Mouse (Mus musculus) limb, embryonic 13.5 days (tissue): ENCODE measurements around the gene Parp3. TPM values are rescaled to one million over a fixed set of nuclear protein-coding genes. Genes with fewer than 3 reads are reported as not detected.

Experiments used
- ATAC-seq: fragments of 200-750 bp; cut with Nextera tagmentation; 2 replicates; pipeline ENCODE4 v1.8.0; 2017; ENCODE audit warnings: low read depth, moderate number of reproducible peaks, moderate TSS enrichment; ENCODE audit not compliant: low FRiP score
- H3K27ac ChIP-seq: fragments of 300-500 bp; sonication (generic); 2 replicates; pipeline ENCODE4 v1.5.1; 2015; ENCODE audit warnings: inconsistent platforms, mild to moderate bottlenecking, moderate library complexity
- H3K27me3 ChIP-seq: fragments of 300-500 bp; sonication (generic); 2 replicates; pipeline ENCODE4 v1.6.1; 2015; ENCODE audit warnings: mild to moderate bottlenecking, inconsistent platforms
- H3K36me3 ChIP-seq: fragments of 300-500 bp; sonication (generic); 2 replicates; pipeline ENCODE4 v1.6.1; 2015; ENCODE audit warnings: inconsistent platforms, mild to moderate bottlenecking, moderate library complexity
- H3K4me1 ChIP-seq: fragments of 300-500 bp; sonication (generic); 2 replicates; pipeline ENCODE4 v1.6.1; 2015; ENCODE audit warnings: inconsistent platforms
- H3K4me2 ChIP-seq: fragments of 300-500 bp; sonication (generic); replicated peaks from 2 replicates; pipeline ENCODE4 v1.6.1; 2015; ENCODE audit warnings: inconsistent platforms, mild to moderate bottlenecking, moderate library complexity
- H3K4me3 ChIP-seq: fragments of 300-500 bp; sonication (generic); 2 replicates; pipeline ENCODE4 v1.5.1; 2015; ENCODE audit warnings: moderate library complexity, mild to moderate bottlenecking, inconsistent platforms
- H3K9ac ChIP-seq: fragments of 300-500 bp; sonication (generic); 2 replicates; pipeline ENCODE4 v1.6.1; 2015; ENCODE audit warnings: mild to moderate bottlenecking, inconsistent platforms
- H3K9me3 ChIP-seq: fragments of 300-500 bp; sonication (generic); 2 replicates; pipeline ENCODE4 v1.6.1; 2016; ENCODE audit warnings: inconsistent platforms
- WGBS: fragments of 180-500 bp; shearing (Covaris S2); methylation state at CpG from one replicate; pipeline ENCODE4 v1.1.7; 2015; 5-methylcytosine and 5-hydroxymethylcytosine counted together
- polyA plus RNA-seq: library from polyadenylated mRNA; unstranded; fragments of >200 nt; fragmentation: Nextera tagmentation; extraction: Ambion mirVana; gene quantifications from 2 replicates; pipeline ENCODE4 v1.2.1, GENCODE M21; 2015

Parp3 gene
- polyA plus RNA-seq, 1 experiment from 2014 or later: 3.7 TPM

- no peak overlapping the region for H3K4me3 ChIP-seq
- peaks cover 39% of the 10 kb centered on the region for H3K4me1 ChIP-seq
- H3K27ac ChIP-seq: no peak overlapping the region
- no peaks in the 10 kb centered on the region for H3K36me3 ChIP-seq
- H3K9ac ChIP-seq: no peak overlapping the region
- no peaks in the 10 kb centered on the region for H3K27me3 ChIP-seq
- 65% methylated on average over 2 of the region's 5 CpGs for WGBS
- ATAC-seq: no peak
- no peaks in the 10 kb centered on the region for H3K9me3 ChIP-seq
- no peak overlapping the region for H3K4me2 ChIP-seq
Observed at GRCm38 (mm10) chr9:106473753-106474105, 3.0 kb downstream of the Parp3 start.

- no peak overlapping the region for H3K9ac ChIP-seq
- no peaks in the 10 kb centered on the region for H3K27me3 ChIP-seq
- no peak overlapping the region for H3K4me3 ChIP-seq
- H3K36me3 ChIP-seq: no peaks in the 10 kb centered on the region
- 87% methylated on average over 16 of the region's 16 CpGs for WGBS
- H3K4me2 ChIP-seq: no peak overlapping the region
- no peak for ATAC-seq
- no peak overlapping the region for H3K27ac ChIP-seq
- H3K4me1 ChIP-seq: peaks cover 37% of the 10 kb centered on the region
- H3K9me3 ChIP-seq: no peaks in the 10 kb centered on the region
Observed at GRCm38 (mm10) chr9:106473081-106473752, 3.5 kb downstream of the Parp3 start.

GRCm38 (mm10) chr9:106472321-106472720, 4.4 kb downstream of the Parp3 start:
- 71% methylated on average over 4 of the region's 4 CpGs for WGBS
- H3K27ac ChIP-seq: no peak overlapping the region
- H3K27me3 ChIP-seq: no peaks in the 10 kb centered on the region
- no peak overlapping the region for H3K4me2 ChIP-seq
- H3K4me3 ChIP-seq: no peak overlapping the region
- peaks cover 31% of the 10 kb centered on the region for H3K4me1 ChIP-seq
- 0 out of 2 replicates have a peak overlapping the region, but pooled peaks have one; percentile 25 for H3K9ac ChIP-seq
- H3K9me3 ChIP-seq: no peaks in the 10 kb centered on the region
- H3K36me3 ChIP-seq: no peaks in the 10 kb centered on the region
- no peak for ATAC-seq

GRCm38 (mm10) chr9:106471892-106472291, 4.9 kb downstream of the Parp3 start:
- Histone ChIP-seq H3K4me3 (no peak overlapping the region), H3K4me2 (peak overlapping the region; percentile 25), H3K36me3 (no peaks in the 10 kb centered on the region), H3K9me3 (no peaks in the 10 kb centered on the region), H3K9ac (no peak overlapping the region; the same call in 1 of the 2 replicates), H3K27ac (no peak overlapping the region), H3K27me3 (no peaks in the 10 kb centered on the region), H3K4me1 (peaks cover 31% of the 10 kb centered on the region)
- no peak for ATAC-seq
- WGBS: 8% methylated on average over 5 of the region's 5 CpGs

GRCm38 (mm10) chr9:106470991-106471750, 5.6 kb downstream of the Parp3 start:
- Histone ChIP-seq H3K4me3 (no peak overlapping the region), H3K27me3 (no peaks in the 10 kb centered on the region), H3K36me3 (no peaks in the 10 kb centered on the region), H3K4me2 (peak overlapping the region; percentile 25), H3K27ac (no peak overlapping the region), H3K9ac (no peak overlapping the region; the same call in 1 of the 2 replicates), H3K4me1 (peaks cover 25% of the 10 kb centered on the region), H3K9me3 (no peaks in the 10 kb centered on the region)
- WGBS: 64% methylated on average over 14 of the region's 14 CpGs
- ATAC-seq: no peak

GRCm38 (mm10) chr9:106469776-106470175, 7.0 kb downstream of the Parp3 start:
- Histone ChIP-seq H3K4me2 (no peak overlapping the region), H3K27ac (no peak overlapping the region), H3K36me3 (no peaks in the 10 kb centered on the region), H3K4me3 (no peak overlapping the region), H3K4me1 (peaks cover 21% of the 10 kb centered on the region), H3K27me3 (peaks cover 5% of the 10 kb centered on the region; the same call in 1 of the 2 replicates), H3K9me3 (no peaks in the 10 kb centered on the region), H3K9ac (no peak overlapping the region)
- WGBS: 62% methylated on average over 9 of the region's 9 CpGs
- no peak for ATAC-seq

GRCm38 (mm10) chr9:106469317-106469716, 7.4 kb downstream of the Parp3 start:
- H3K4me2 ChIP-seq: no peak overlapping the region
- no peak for ATAC-seq

GRCm38 (mm10) chr9:106467746-106468145, 9.0 kb downstream of the Parp3 start:
- H3K27ac ChIP-seq: no peak overlapping the region
- H3K4me1 ChIP-seq: peaks cover 19% of the 10 kb centered on the region
- peaks cover 14% of the 10 kb centered on the region for H3K36me3 ChIP-seq
- 90% methylated on average over 7 of the region's 7 CpGs for WGBS
- H3K4me2 ChIP-seq: no peak overlapping the region
- H3K4me3 ChIP-seq: no peak overlapping the region
- H3K9ac ChIP-seq: no peak overlapping the region
- ATAC-seq: no peak
- no peaks in the 10 kb centered on the region for H3K9me3 ChIP-seq
- peaks cover 12% of the 10 kb centered on the region; the same call in 1 of the 2 replicates for H3K27me3 ChIP-seq

More at GRCm38 (mm10) chr9:106469317-106469716, 7.4 kb downstream of the Parp3 start:
- no peak overlapping the region; the same call in 1 of the 2 replicates for H3K27ac ChIP-seq
- 72% methylated on average over 6 of the region's 6 CpGs for WGBS
- H3K27me3 ChIP-seq: peaks cover 5% of the 10 kb centered on the region; the same call in 1 of the 2 replicates
- no peaks in the 10 kb centered on the region for H3K36me3 ChIP-seq
- no peak overlapping the region for H3K9ac ChIP-seq
- no peaks in the 10 kb centered on the region for H3K9me3 ChIP-seq
- peaks cover 23% of the 10 kb centered on the region for H3K4me1 ChIP-seq
- no peak overlapping the region for H3K4me3 ChIP-seq

- Histone ChIP-seq H3K9me3 (no peaks in the 10 kb centered on the region), H3K4me1 (peaks cover 17% of the 10 kb centered on the region), H3K27ac (no peak overlapping the region), H3K27me3 (peaks cover 12% of the 10 kb centered on the region; the same call in 1 of the 2 replicates), H3K36me3 (peaks cover 24% of the 10 kb centered on the region), H3K4me2 (no peak overlapping the region), H3K9ac (no peak overlapping the region), H3K4me3 (no peak overlapping the region)
- ATAC-seq: no peak
- 93% methylated on average over 6 of the region's 6 CpGs for WGBS
Observed at GRCm38 (mm10) chr9:106466721-106467120, 10.0 kb downstream of the Parp3 start.

- 28% methylated on average over 26 of the region's 26 CpGs for WGBS
- peak; percentile 17; the same call in 1 of the 2 replicates for ATAC-seq
Observed at GRCm38 (mm10) chr9:106465571-106466200, 11.1 kb downstream of the Parp3 start, which contains the start of gene Gpr62. TSS of gene Gpr62 (minus strand) at chr9:106465938.

GRCm38 (mm10) chr9:106464751-106465541, 11.8 kb downstream of the Parp3 start:
- Histone ChIP-seq H3K9ac (peak overlapping the region; percentile 82), H3K9me3 (no peaks in the 10 kb centered on the region), H3K27me3 (peaks cover 12% of the 10 kb centered on the region; the same call in 1 of the 2 replicates), H3K27ac (peak overlapping the region; percentile 48; the same call in 1 of the 2 replicates), H3K4me3 (peak overlapping the region; percentile 65), H3K4me1 (peaks cover 17% of the 10 kb centered on the region), H3K4me2 (peak overlapping the region; percentile 98), H3K36me3 (peaks cover 42% of the 10 kb centered on the region)
- 1% methylated on average over 94 of the region's 99 CpGs for WGBS
- peak; percentile 70 for ATAC-seq

More at GRCm38 (mm10) chr9:106465571-106466200, 11.1 kb downstream of the Parp3 start, which contains the start of gene Gpr62:
- Histone ChIP-seq H3K27me3 (peaks cover 12% of the 10 kb centered on the region; the same call in 1 of the 2 replicates), H3K4me2 (peak within 1 kb of the TSS; percentile 98), H3K4me3 (peak within 1 kb of the TSS; percentile 65), H3K9me3 (no peaks in the 10 kb centered on the region), H3K27ac (peak within 1 kb of the TSS; percentile 48; the same call in 1 of the 2 replicates), H3K4me1 (peaks cover 14% of the 10 kb centered on the region), H3K9ac (peak within 1 kb of the TSS; percentile 82), H3K36me3 (peaks cover 34% of the 10 kb centered on the region)
